Mouse (Mus musculus) spleen, adult 2 months (tissue): ENCODE results near the gene Ppm1h. TPM values are rescaled to one million over a fixed set of nuclear protein-coding genes. Genes with fewer than 3 reads are reported as not detected.

ENCODE experiments used
- DNase-seq, 2 experiments: peaks; one replicate each; pipeline versions ENCODE4 v3.0.0 to v3.0.0-alpha.2; 2012 to 2021; ENCODE audit warnings: low spot score in 2 of 2, low read depth in 1 of 2
- H3K27ac ChIP-seq: fragments of 200-500 bp; 2 replicates; pipeline ENCODE4 v1.5.1; 2012; ENCODE audit warnings: low read length, inconsistent platforms; ENCODE audit not compliant: insufficient read depth
- H3K27me3 ChIP-seq: fragments of 200-500 bp; 2 replicates; pipeline ENCODE4 v1.6.1; 2012; ENCODE audit warnings: mild to moderate bottlenecking, moderate library complexity, low read length, inconsistent platforms; ENCODE audit not compliant: control insufficient read depth, insufficient read depth
- H3K36me3 ChIP-seq: fragments of 200-500 bp; 2 replicates; pipeline ENCODE4 v1.6.1; 2012; ENCODE audit warnings: mild to moderate bottlenecking, low read length, inconsistent platforms; ENCODE audit not compliant: control insufficient read depth, insufficient read depth
- H3K4me1 ChIP-seq: fragments of 200-500 bp; 2 replicates; pipeline ENCODE4 v1.6.1; 2011; ENCODE audit warnings: inconsistent platforms; ENCODE audit not compliant: control insufficient read depth, insufficient read depth, insufficient read length
- H3K4me3 ChIP-seq: fragments of 200-500 bp; 2 replicates; pipeline ENCODE4 v1.5.1; 2011; ENCODE audit warnings: mild to moderate bottlenecking, inconsistent platforms; ENCODE audit not compliant: insufficient read depth, insufficient read length; ENCODE audit errors: extremely low read depth
- CTCF ChIP-seq: fragments of 200-500 bp; IDR thresholded peaks from 2 replicates; pipeline ENCODE4 v1.5.1; 2011; ENCODE audit warnings: mild to moderate bottlenecking, inconsistent platforms; ENCODE audit not compliant: insufficient read depth, insufficient read length, insufficient replicate concordance; ENCODE audit errors: extremely low read depth
- POLR2A ChIP-seq: fragments of 200-500 bp; IDR thresholded peaks from 2 replicates; pipeline ENCODE4 v1.6.1; 2011; ENCODE audit warnings: low read depth, low read length, inconsistent platforms
- WGBS: fragments of 180-500 bp; shearing (Covaris S2); methylation state at CpG from one replicate; pipeline ENCODE4 v1.1.7; 2018; 5-methylcytosine and 5-hydroxymethylcytosine counted together
- polyA plus RNA-seq: library from polyadenylated mRNA; depleted of rRNA; stranded (reverse); fragments of >200 nt; gene quantifications from 2 replicates; pipeline ENCODE4 v1.2.3, GENCODE M21; 2012

Gene Ppm1h
- polyA plus RNA-seq, 1 experiment: 9.7 TPM

- Histone ChIP-seq H3K4me1 (no peaks in the 10 kb centered on the region), H3K27ac (no peak overlapping the region), H3K27me3 (no peaks in the 10 kb centered on the region), H3K4me3 (no peak overlapping the region), H3K36me3 (no peaks in the 10 kb centered on the region)
- no peak for TF ChIP-seq CTCF
- no peak for TF ChIP-seq POLR2A
- DNase-seq: no peak
- 84% methylated on average over 4 of the region's 4 CpGs for WGBS
Observed at GRCm38 (mm10) chr10:122855149-122855548, 176.6 kb downstream of the Ppm1h start.

GRCm38 (mm10) chr10:122856040-122856764 lies 177.6 kb downstream of the Ppm1h start:
- 59% methylated on average over 17 of the region's 17 CpGs for WGBS
- Histone ChIP-seq H3K4me1 (no peaks in the 10 kb centered on the region), H3K27ac (no peak overlapping the region; the same call in 1 of the 2 replicates), H3K27me3 (no peaks in the 10 kb centered on the region), H3K4me3 (no peak overlapping the region), H3K36me3 (no peaks in the 10 kb centered on the region)
- no peak for DNase-seq
- TF ChIP-seq POLR2A (no peak), CTCF (no peak)

DNA sequence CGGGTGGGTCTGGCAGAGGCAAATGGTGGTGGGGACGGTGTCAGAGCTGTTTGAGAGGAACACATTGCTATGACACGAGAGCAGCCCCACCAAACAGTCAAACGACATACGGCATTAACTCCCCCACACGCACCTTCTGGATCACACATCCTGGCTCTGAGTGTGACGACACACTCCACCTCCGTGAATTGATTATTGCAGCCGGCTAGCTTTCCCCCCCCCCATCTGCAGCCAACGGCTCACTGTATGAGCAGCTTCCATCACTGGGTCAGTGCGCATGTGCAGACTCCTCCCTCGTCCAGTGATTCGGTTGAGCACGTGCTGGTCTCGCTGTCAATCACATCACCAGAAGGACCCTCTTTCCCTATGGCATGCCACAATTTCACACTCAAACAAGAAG lies 178.6 kb downstream of the Ppm1h start:
- no peaks in the 10 kb centered on the region for H3K36me3 ChIP-seq
- 95% methylated on average over 15 of the region's 15 CpGs for WGBS
- TF ChIP-seq POLR2A (no peak), CTCF (no peak)
- H3K4me3 ChIP-seq: no peak overlapping the region
- H3K27me3 ChIP-seq: no peaks in the 10 kb centered on the region
- no peak for DNase-seq
- no peak overlapping the region for H3K27ac ChIP-seq
- H3K4me1 ChIP-seq: no peaks in the 10 kb centered on the region

DNA sequence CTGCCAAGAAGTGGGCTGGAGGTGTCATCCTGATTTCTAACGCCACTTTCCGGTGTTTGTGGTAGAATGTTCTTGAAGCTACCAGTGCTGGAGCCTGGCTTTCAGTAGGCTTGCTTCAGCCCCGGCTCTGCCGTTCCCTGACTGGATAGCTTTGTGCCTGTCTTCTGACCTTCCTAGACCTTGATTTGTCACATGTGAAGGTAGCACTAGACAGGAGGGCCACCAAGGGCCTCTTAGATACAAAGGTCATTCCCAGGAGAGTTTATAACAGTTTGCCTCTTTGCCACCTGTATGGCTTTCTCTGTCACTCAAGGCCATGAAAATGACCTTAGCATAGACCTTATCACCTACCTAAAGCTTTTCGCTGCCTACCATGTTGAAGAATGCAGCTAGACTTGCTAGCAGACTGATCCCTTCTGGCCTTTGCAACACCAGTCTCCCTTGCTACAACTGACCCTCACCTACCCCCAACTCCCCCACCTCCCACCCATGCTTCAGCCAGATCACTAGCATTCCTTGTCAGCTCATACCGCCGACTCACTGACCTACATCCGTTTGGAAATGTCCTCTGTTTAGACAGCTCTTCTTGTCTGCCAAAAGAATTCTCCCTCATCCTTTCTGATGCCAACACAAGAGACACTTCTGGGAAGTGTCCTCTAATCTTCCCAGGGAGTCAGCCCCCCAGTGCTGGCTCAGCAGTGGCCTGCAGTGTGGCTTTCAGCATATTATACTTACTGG lies 180.5 kb downstream of the Ppm1h start:
- Histone ChIP-seq H3K27ac (no peak overlapping the region), H3K4me1 (no peaks in the 10 kb centered on the region), H3K4me3 (no peak overlapping the region), H3K36me3 (no peaks in the 10 kb centered on the region), H3K27me3 (no peaks in the 10 kb centered on the region)
- TF ChIP-seq POLR2A: no peak
- no peak for TF ChIP-seq CTCF
- 89% methylated on average over 8 of the region's 8 CpGs for WGBS
- no peak for DNase-seq

DNA sequence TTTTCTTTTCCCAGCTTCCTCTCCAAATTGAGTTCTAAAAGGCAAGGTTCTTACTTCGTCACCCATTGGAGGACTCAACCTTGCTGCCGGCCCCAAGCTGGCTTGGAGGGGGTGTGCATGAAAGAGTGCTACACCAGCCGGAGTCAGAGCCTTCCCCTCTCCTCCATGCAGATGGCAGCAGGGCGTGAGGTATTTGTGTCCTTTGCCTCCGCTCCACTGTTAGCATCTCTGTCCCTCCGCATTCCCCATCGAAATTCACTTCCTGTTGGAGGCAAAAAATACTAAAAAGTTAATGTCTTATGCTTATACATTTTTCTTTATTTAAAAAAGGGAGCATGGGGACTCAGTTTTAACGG lies 181.1 kb downstream of the Ppm1h start:
- DNase-seq: no peak
- no peaks in the 10 kb centered on the region for H3K36me3 ChIP-seq
- 89% methylated on average over 8 of the region's 8 CpGs for WGBS
- H3K4me3 ChIP-seq: no peak overlapping the region
- no peaks in the 10 kb centered on the region for H3K27me3 ChIP-seq
- H3K4me1 ChIP-seq: no peaks in the 10 kb centered on the region
- H3K27ac ChIP-seq: no peak overlapping the region; the same call in 1 of the 2 replicates
- TF ChIP-seq POLR2A (no peak), CTCF (no peak)

GRCm38 (mm10) chr10:122860076-122860475 lies 181.5 kb downstream of the Ppm1h start:
- no peaks in the 10 kb centered on the region for H3K27me3 ChIP-seq
- 83% methylated on average over 7 of the region's 7 CpGs for WGBS
- TF ChIP-seq CTCF: no peak
- no peak for TF ChIP-seq POLR2A
- no peak overlapping the region for H3K27ac ChIP-seq
- H3K4me1 ChIP-seq: no peaks in the 10 kb centered on the region
- no peak overlapping the region for H3K4me3 ChIP-seq
- DNase-seq: no peak
- no peaks in the 10 kb centered on the region for H3K36me3 ChIP-seq
